ENCODE assay signal across 10 mouse cellular contexts in genomic region chr13:110929579-110929978, GRCm38 (mm10).
DNase-seq lines count a peak whose midpoint lies in the region; ATAC-seq lines count a peak whose summit lies in the region.
"Had no signal": no experiment of that assay in that cellular context is flagged by ENCODE, and none has a peak within 500 bp of the region (broad histone marks: within the 10 kb centered on the region; RNA-seq: fewer than 3 reads in every experiment).

No protein-coding gene starts in this region.

- no peaks in the 10 kb centered on the region for H3K36me3 ChIP-seq in heart, embryonic 15.5 days
- H3K36me3 ChIP-seq: limb, embryonic 12.5 days had no signal

- peak; percentile 96 for ATAC-seq in heart, embryonic 15.5 days (replicated peaks; ENCODE audit: insufficient number of reproducible peaks, insufficient read depth, low FRiP score, low read depth)
- ATAC-seq: forebrain, embryonic 13.5 days had no signal

- peak; percentile 96 for DNase-seq in Muller cell, postnatal 12 days (ENCODE audit: inconsistent ontology term)
- DNase-seq in adrenal gland, postnatal 14 days: peak; percentile 20
- DNase-seq in lung, postnatal 4 days: peak; percentile 27 to 52
- DNase-seq in kidney, adult 9 months: no peak
- no peak for DNase-seq in embryo, embryonic 11 days
- no peak for DNase-seq in spleen, postnatal 10 days (ENCODE audit: low spot score in 2 of 2)
- DNase-seq: cerebellum, adult 9-10 months had no signal

- H3K9ac ChIP-seq in heart, embryonic 15.5 days: no peak overlapping the region
- H3K9ac ChIP-seq: forebrain, embryonic 13.5 days; limb, embryonic 12.5 days had no signal

- H3K4me3 ChIP-seq in heart, embryonic 15.5 days: no peak overlapping the region
- H3K4me3 ChIP-seq: forebrain, embryonic 13.5 days; limb, embryonic 12.5 days had no signal

- no peak overlapping the region for H3K4me2 ChIP-seq in heart, embryonic 15.5 days
- H3K4me2 ChIP-seq: forebrain, embryonic 13.5 days; limb, embryonic 12.5 days had no signal

- no peaks in the 10 kb centered on the region for H3K9me3 ChIP-seq in heart, embryonic 15.5 days (replicated peaks)
- H3K9me3 ChIP-seq: forebrain, embryonic 13.5 days; limb, embryonic 12.5 days had no signal

- H3K27ac ChIP-seq in heart, embryonic 15.5 days: peak overlapping the region; percentile 74
- H3K27ac ChIP-seq: forebrain, embryonic 13.5 days; limb, embryonic 12.5 days had no signal

- no peaks in the 10 kb centered on the region for H3K27me3 ChIP-seq in heart, embryonic 15.5 days
- H3K27me3 ChIP-seq: forebrain, embryonic 13.5 days; limb, embryonic 12.5 days had no signal

- 32% methylated on average over 1 of the region's 1 CpGs for WGBS in heart, embryonic 15.5 days

- peaks cover 7% of the 10 kb centered on the region; the same call in 1 of the 2 replicates for H3K4me1 ChIP-seq in heart, embryonic 15.5 days (replicated peaks)
- H3K4me1 ChIP-seq: forebrain, embryonic 13.5 days; limb, embryonic 12.5 days had no signal

Comparison
In these comparisons a context has a peak if more than half of its experiments do, and no peak if none do; other contexts are left out.
1. DNase-seq: peak in Muller cell, postnatal 12 days (single experiment), adrenal gland, postnatal 14 days (single experiment) and lung, postnatal 4 days (2 of 2); none in kidney, adult 9 months (single experiment), embryo, embryonic 11 days (single experiment) and spleen, postnatal 10 days (0 of 2).